Mouse (Mus musculus) forebrain, embryonic 12.5 days (tissue): ENCODE measurements around the gene Hao1. TPM values are rescaled to one million over a fixed set of nuclear protein-coding genes. Genes with fewer than 3 reads are reported as not detected.

Source experiments
- ATAC-seq: fragments of 200-750 bp; cut with Nextera tagmentation; 2 replicates; pipeline ENCODE4 v1.8.0; 2017; ENCODE audit warnings: moderate TSS enrichment; ENCODE audit not compliant: low FRiP score
- H3K27ac ChIP-seq: fragments of 300-500 bp; sonication (generic); 2 replicates; pipeline ENCODE4 v1.5.1; 2016; ENCODE audit warnings: mild to moderate bottlenecking
- H3K27me3 ChIP-seq: fragments of 300-500 bp; sonication (generic); 2 replicates; pipeline ENCODE4 v1.6.1; 2016; ENCODE audit warnings: mild to moderate bottlenecking
- H3K36me3 ChIP-seq: fragments of 300-500 bp; sonication (generic); replicated peaks from 2 replicates; pipeline ENCODE4 v1.6.1; 2016; ENCODE audit warnings: mild to moderate bottlenecking
- H3K4me1 ChIP-seq: fragments of 300-500 bp; sonication (generic); 2 replicates; pipeline ENCODE4 v1.6.1; 2016
- H3K4me2 ChIP-seq: fragments of 300-500 bp; sonication (generic); 2 replicates; pipeline ENCODE4 v1.6.1; 2016; ENCODE audit warnings: mild to moderate bottlenecking, moderate library complexity
- H3K4me3 ChIP-seq: fragments of 300-500 bp; sonication (generic); replicated peaks from 2 replicates; pipeline ENCODE4 v1.5.1; 2016; ENCODE audit warnings: mild to moderate bottlenecking
- H3K9ac ChIP-seq: fragments of 300-500 bp; sonication (generic); 2 replicates; pipeline ENCODE4 v1.6.1; 2016; ENCODE audit warnings: mild to moderate bottlenecking
- H3K9me3 ChIP-seq: fragments of 300-500 bp; sonication (generic); 2 replicates; pipeline ENCODE4 v1.6.1; 2016
- WGBS: fragments of 180-500 bp; shearing (Covaris S2); methylation state at CpG from one replicate; pipeline ENCODE4 v1.1.7; 2016; 5-methylcytosine and 5-hydroxymethylcytosine counted together
- polyA plus RNA-seq: library from polyadenylated mRNA; unstranded; fragments of >200 nt; fragmentation: Nextera tagmentation; extraction: Ambion mirVana; gene quantifications from 2 replicates; pipeline ENCODE4 v1.2.1, GENCODE M21; 2016

Hao1 gene
- not detected in 2 replicates for polyA plus RNA-seq

DNA sequence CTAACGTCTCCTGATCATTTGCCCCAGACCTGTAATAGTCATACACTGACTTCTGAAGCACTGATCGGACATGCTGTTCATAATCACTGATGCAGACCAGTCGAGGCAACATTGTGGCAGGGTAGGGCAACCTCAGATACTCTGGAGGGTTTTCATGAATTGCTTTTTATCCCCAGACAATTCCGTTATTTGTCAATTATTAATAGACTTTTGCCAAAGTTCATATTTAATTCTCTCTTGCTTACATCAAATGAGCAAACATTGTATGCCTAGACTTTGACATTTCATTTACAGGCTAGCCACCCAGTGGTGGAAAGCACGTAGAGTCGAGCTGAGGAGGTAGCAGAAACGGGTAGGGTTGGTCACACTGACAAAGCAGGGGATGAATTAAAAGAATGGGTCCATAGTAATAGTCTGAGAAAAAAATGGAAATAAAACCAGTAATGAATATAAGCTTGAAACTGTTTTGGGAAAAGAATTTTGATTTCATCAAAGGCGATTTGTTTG, at the start of gene Hao1:
TSS of gene Hao1 (minus strand) at position 148 of the 507 bp plus-strand sequence.
- Histone ChIP-seq H3K27ac (no peak within 1 kb of the TSS), H3K4me1 (no peaks in the 10 kb centered on the region), H3K4me3 (no peak within 1 kb of the TSS), H3K4me2 (no peak within 1 kb of the TSS), H3K27me3 (no peaks in the 10 kb centered on the region), H3K9me3 (no peaks in the 10 kb centered on the region), H3K36me3 (no peaks in the 10 kb centered on the region), H3K9ac (no peak within 1 kb of the TSS)
- 91% methylated on average over 8 of the region's 8 CpGs for WGBS
- ATAC-seq, result no peak

DNA sequence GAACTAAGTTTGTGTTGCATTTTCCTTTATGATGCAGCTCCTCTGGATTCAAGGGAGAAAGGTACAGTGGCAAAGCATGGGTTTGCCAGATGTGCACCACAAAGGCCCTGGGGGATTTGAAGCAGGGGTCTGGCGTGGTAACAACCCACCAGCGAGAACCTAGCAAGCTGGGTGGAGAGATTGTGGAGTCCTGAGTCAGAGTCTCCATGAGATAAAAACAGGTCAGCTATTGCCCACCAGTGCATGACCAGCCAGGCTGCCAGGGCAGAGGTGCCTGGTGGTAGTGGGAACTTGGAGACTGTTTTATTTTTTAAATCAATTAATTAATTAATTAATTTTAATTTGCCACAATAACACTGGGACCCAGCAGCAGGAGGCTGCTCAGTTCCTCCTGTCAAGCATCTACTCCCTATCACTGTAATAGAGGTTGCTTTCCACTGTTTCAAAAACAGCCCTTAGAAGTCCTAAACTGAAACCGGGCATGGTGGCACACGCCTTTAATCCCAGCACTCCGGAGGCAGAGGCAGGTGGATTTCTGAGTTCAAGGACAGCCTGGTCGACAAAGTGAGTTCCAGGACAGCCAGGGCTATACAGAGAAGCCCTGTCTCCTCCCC, 37.0 kb upstream of the Hao1 start:
- no peaks in the 10 kb centered on the region for H3K4me1 ChIP-seq
- no peak overlapping the region for H3K9ac ChIP-seq
- ATAC-seq, result no peak
- H3K27ac ChIP-seq, result no peak overlapping the region
- H3K9me3 ChIP-seq, result no peaks in the 10 kb centered on the region
- no peak overlapping the region for H3K4me2 ChIP-seq
- WGBS, result 95% methylated on average over 6 of the region's 6 CpGs
- no peaks in the 10 kb centered on the region for H3K27me3 ChIP-seq
- H3K4me3 ChIP-seq, result no peak overlapping the region
- peaks cover 7% of the 10 kb centered on the region; the same call in 1 of the 2 replicates for H3K36me3 ChIP-seq

DNA sequence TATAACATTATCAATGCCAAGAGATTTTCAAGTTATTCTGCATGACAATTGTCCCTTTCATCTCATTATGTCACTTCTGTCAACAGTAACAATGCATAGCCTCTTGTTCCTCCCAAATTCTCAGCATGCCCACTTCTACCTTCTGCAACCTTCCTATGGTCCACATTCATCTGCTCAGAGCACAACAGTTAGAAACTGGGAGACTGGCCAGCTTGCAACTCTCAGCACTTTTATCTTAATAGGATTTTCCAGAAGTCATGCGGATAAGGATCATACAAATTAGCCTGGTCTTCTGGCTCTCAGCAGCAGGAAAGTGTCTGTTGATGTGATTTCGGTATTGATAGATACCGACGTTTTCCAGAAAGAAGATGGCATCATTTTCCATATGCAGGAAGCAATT, 31.1 kb upstream of the Hao1 start:
- Histone ChIP-seq H3K4me1 (peaks cover 8% of the 10 kb centered on the region), H3K4me3 (no peak overlapping the region), H3K27me3 (no peaks in the 10 kb centered on the region), H3K27ac (no peak overlapping the region), H3K9ac (no peak overlapping the region), H3K9me3 (no peaks in the 10 kb centered on the region), H3K4me2 (no peak overlapping the region), H3K36me3 (no peaks in the 10 kb centered on the region)
- ATAC-seq, result no peak
- 50% methylated on average over 4 of the region's 4 CpGs for WGBS

DNA sequence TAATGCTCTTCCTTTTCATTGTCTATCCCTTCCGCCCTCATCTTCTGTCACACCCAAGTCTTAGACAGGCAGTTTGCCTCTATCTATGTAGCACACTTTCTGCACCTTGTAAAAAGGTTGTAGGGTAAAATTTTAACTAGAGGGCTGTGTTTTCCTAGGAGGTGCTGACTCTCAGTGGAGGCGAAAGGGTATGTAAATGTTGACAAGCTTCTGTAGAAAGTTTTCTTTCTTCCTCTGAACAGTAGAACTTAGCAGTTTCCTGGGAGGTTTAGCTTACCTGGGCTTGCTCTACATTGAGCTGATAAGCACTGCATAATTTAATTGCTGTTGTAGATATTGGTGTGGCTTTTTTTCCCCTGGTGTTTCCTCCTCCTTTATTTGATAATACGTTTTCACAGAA, 5.3 kb upstream of the Hao1 start:
- 89% methylated on average over 3 of the region's 3 CpGs for WGBS
- Histone ChIP-seq H3K27me3 (no peaks in the 10 kb centered on the region), H3K4me2 (no peak overlapping the region), H3K9me3 (0 out of 2 replicates have a peak, but pooled peaks cover 9% of the 10 kb centered on the region), H3K27ac (no peak overlapping the region), H3K36me3 (no peaks in the 10 kb centered on the region), H3K4me1 (no peaks in the 10 kb centered on the region), H3K9ac (no peak overlapping the region), H3K4me3 (no peak overlapping the region)
- no peak for ATAC-seq

DNA sequence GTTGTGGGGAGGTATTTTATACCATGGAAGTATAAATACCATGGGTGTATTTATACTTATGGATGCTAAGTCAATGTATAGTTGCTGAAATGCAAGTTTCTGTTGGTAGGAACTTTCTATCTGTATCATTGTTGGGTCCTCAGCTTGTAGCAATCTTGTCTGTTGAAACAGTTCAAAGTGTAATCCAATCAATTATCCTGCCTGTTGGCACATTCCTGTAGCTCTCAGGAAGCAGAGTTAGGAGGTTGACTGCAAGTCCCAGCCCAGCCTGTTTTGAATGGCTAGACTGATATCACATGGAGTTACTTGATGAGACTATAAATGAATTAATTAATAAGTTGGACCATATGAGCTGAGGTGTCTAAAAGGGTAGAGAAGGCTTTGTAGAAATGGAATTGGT, 1.8 kb downstream of the Hao1 start:
- Histone ChIP-seq H3K4me3 (no peak overlapping the region), H3K27me3 (no peaks in the 10 kb centered on the region), H3K4me2 (no peak overlapping the region), H3K27ac (no peak overlapping the region), H3K36me3 (no peaks in the 10 kb centered on the region), H3K4me1 (no peaks in the 10 kb centered on the region), H3K9ac (no peak overlapping the region), H3K9me3 (no peaks in the 10 kb centered on the region)
- no peak for ATAC-seq

DNA sequence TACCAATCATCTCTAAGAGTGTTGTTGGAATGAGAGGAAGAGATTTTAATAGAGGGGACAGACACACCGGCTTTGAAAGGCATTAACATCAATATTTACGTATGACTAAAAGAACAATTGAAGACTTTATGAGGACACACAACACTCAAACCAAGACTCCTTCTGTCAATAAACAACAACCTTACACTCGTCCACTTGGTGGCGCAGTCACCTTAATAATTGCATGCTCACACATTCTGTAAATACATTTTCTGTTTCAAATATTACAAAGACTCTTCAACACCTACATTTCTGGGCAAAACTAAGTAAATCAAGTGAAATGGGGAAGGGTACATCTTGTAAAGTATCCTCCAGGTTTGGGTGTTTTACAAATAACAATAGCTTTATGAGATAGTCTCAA, 4.4 kb downstream of the Hao1 start:
- H3K27ac ChIP-seq, result no peak overlapping the region
- H3K4me1 ChIP-seq, result no peaks in the 10 kb centered on the region
- no peak for ATAC-seq
- no peaks in the 10 kb centered on the region for H3K27me3 ChIP-seq
- no peaks in the 10 kb centered on the region for H3K9me3 ChIP-seq
- H3K9ac ChIP-seq, result no peak overlapping the region
- H3K36me3 ChIP-seq, result no peaks in the 10 kb centered on the region
- H3K4me3 ChIP-seq, result no peak overlapping the region
- no peak overlapping the region for H3K4me2 ChIP-seq
- WGBS, result 24% methylated on average over 4 of the region's 4 CpGs

DNA sequence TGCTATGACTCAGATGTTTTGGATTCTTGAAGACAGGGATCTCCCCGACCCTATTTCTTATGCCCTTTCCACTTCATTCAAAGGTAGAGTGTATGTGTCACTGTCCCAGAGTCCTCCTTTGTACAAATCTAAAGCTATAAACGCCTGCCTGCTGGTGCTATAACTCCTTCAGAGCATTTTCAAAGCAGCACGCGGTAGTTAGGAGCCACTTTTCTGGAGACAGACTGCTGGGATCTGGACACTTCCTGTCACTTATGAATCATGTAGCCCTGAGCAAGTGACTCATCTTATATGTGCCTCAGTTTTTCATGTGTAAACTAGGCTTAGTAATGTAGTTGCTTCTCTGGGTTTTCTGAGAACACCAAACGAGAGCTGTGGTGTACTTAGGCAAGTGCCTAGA, 9.1 kb downstream of the Hao1 start:
- Histone ChIP-seq H3K4me2 (no peak overlapping the region), H3K9me3 (no peaks in the 10 kb centered on the region), H3K4me1 (no peaks in the 10 kb centered on the region), H3K36me3 (no peaks in the 10 kb centered on the region), H3K27me3 (no peaks in the 10 kb centered on the region), H3K9ac (no peak overlapping the region), H3K27ac (no peak overlapping the region), H3K4me3 (no peak overlapping the region)
- no peak for ATAC-seq
- WGBS, result 70% methylated on average over 5 of the region's 5 CpGs

DNA sequence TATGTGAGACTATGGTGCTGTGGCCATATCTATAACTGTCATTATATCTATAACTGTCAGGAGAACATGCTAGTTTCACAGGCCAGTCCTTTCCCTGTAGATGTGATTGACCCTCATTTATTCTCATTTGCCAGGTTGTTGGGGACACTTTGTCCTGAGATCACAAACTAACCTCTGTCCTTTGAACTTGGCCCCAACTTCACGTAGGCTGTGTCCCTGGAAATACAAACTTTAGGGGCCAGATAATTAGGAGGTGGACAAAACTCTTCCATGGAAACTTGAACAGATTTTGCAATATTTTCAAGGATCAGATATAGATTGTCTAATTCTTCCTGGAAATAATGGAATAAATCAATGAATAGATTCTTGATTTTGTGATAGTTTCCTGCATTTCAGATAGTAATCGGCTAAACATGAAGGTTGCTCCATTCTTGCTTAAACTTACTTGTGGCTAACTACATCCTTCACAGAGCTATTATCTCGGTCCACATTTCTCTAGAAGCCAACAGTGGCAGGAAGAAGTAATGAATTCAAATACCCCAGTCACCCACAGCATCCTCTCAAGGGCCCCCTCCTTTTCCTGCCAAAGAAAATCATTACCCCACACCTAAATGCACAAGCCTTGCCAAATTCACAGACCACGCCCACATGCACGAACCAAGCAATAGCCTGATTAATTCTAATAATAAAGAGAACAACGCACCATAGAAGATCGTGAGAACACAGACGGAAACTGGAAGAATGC, 9.7 kb downstream of the Hao1 start:
- H3K36me3 ChIP-seq, result no peaks in the 10 kb centered on the region
- no peak for ATAC-seq

DNA sequence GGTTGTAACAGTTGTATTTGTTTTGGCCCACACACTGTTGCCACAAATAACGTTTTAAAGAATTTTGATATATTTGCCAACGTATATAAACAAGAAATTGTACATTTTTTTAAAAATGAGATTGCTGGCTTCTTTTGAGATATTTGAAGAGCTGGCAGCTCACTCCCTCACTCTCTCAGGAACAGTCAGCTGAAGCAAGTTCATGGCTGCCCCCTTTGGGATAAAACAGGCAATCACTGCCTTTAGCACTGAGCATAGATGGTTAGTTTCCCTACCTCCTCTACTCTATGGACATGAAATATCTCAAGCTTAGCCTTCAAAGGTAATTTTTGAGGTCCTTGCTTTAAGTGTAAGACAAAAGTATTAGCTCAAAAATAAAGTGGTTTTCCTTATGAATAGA, 10.7 kb downstream of the Hao1 start:
- WGBS, result 77% methylated on average over 2 of the region's 2 CpGs
- H3K4me1 ChIP-seq, result no peaks in the 10 kb centered on the region
- no peak for ATAC-seq

More for the DNA sequence above, 9.7 kb downstream of the Hao1 start:
- Histone ChIP-seq H3K9me3 (no peaks in the 10 kb centered on the region), H3K4me2 (no peak overlapping the region), H3K27ac (no peak overlapping the region), H3K9ac (no peak overlapping the region), H3K27me3 (no peaks in the 10 kb centered on the region), H3K4me1 (no peaks in the 10 kb centered on the region), H3K4me3 (no peak overlapping the region)
- WGBS, result 65% methylated on average over 8 of the region's 8 CpGs

DNA sequence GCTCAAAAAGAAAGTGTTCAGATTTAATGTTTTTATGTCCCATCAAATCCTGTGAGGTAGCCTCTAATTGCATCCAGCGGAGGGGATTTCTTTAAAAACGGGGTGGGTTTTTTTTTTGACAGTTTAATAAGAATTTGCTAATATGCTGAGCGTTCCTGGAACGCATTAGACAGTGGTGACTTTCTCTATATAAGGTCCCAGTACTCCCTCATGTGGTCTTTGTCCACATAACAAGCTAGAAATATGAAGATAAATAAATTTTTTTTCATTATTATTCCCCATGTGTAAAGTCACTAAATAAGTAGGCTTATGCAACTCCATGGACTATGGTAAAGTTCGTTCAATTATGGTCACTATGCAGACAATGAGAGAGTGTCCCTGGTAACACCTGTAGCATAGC, 13.1 kb downstream of the Hao1 start:
- no peaks in the 10 kb centered on the region for H3K4me1 ChIP-seq
- H3K9me3 ChIP-seq, result no peaks in the 10 kb centered on the region
- no peaks in the 10 kb centered on the region for H3K36me3 ChIP-seq
- H3K9ac ChIP-seq, result no peak overlapping the region
- H3K4me3 ChIP-seq, result no peak overlapping the region
- 81% methylated on average over 5 of the region's 5 CpGs for WGBS
- H3K4me2 ChIP-seq, result no peak overlapping the region
- H3K27me3 ChIP-seq, result no peaks in the 10 kb centered on the region
- no peak overlapping the region for H3K27ac ChIP-seq
- no peak for ATAC-seq

More for the DNA sequence above, 10.7 kb downstream of the Hao1 start:
- Histone ChIP-seq H3K4me2 (no peak overlapping the region), H3K9ac (no peak overlapping the region), H3K36me3 (no peaks in the 10 kb centered on the region), H3K27ac (no peak overlapping the region), H3K9me3 (no peaks in the 10 kb centered on the region), H3K27me3 (no peaks in the 10 kb centered on the region), H3K4me3 (no peak overlapping the region)

DNA sequence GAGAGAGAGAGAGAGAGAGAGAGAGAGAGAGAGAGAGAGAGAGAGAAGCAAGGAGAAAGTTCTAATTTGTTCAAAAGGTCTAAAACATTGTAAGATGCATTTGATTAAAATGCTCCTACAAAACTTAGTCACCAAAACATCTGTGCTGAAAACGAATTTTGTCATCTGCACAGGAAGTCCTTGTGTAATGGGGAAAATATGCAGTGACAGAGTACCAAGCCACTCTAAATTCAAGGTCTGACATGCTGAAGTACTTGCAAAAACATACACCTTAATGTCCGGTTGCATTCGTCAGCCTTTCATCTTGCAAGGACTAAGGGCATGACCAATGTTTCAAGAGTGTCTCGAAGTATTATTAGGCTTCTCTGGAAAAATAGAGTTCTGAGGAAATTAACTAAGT, 15.7 kb downstream of the Hao1 start:
- ATAC-seq, result no peak
- 83% methylated on average over 4 of the region's 4 CpGs for WGBS
- no peak overlapping the region for H3K4me2 ChIP-seq

DNA sequence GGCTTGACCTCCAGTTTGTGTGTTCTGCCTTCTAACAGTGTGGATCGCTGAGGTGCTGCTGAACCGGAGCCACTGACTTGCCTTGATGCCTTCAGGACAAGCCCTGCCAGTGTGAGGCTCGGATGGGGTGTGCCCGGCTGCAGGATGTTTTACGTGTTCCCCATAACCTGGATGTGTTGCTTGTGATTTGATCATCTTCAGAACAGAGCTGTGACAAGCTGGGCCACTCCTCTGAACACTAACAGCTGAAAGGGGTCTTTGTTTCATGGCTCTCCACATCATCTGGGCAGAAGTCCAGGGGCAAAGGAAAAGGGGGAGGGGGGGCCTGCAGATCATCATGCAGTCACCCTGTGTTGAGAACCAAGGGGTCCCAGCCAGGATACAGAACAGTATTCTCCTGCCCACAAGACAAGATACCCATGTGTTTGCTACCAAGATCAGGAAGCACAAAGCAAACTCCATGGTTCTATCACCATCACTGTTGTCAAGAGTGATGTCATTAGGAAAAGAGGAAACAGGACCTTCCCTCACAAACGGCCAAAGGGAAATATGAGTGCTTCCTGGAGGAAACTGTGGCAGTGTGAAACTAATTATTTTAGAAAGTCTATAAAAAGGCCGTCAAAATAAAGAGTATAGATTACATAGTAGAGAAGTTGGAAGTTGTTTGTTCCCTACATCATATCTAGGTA, 25.9 kb downstream of the Hao1 start:
- 87% methylated on average over 7 of the region's 7 CpGs for WGBS
- no peaks in the 10 kb centered on the region for H3K9me3 ChIP-seq
- peaks cover 3% of the 10 kb centered on the region; the same call in 1 of the 2 replicates for H3K4me1 ChIP-seq
- no peak overlapping the region for H3K27ac ChIP-seq
- no peak overlapping the region for H3K9ac ChIP-seq
- no peak overlapping the region for H3K4me3 ChIP-seq
- H3K4me2 ChIP-seq, result no peak overlapping the region
- peak; percentile 30; the same call in 1 of the 2 replicates for ATAC-seq
- H3K27me3 ChIP-seq, result no peaks in the 10 kb centered on the region
- no peaks in the 10 kb centered on the region for H3K36me3 ChIP-seq

More for the DNA sequence above, 15.7 kb downstream of the Hao1 start:
- no peaks in the 10 kb centered on the region for H3K9me3 ChIP-seq
- H3K4me1 ChIP-seq, result no peaks in the 10 kb centered on the region
- H3K27ac ChIP-seq, result no peak overlapping the region
- no peak overlapping the region for H3K4me3 ChIP-seq
- H3K36me3 ChIP-seq, result no peaks in the 10 kb centered on the region
- H3K27me3 ChIP-seq, result no peaks in the 10 kb centered on the region
- H3K9ac ChIP-seq, result no peak overlapping the region
